ENCODE assay signal across 13 mouse cellular contexts in genomic region chr2:137419678-137420077, GRCm38 (mm10).
DNase-seq lines count a peak whose midpoint lies in the region; ATAC-seq lines count a peak whose summit lies in the region.
"Had no signal": no experiment of that assay in that cellular context is flagged by ENCODE, and none has a peak within 500 bp of the region (broad histone marks: within the 10 kb centered on the region; RNA-seq: fewer than 3 reads in every experiment).

No protein-coding gene starts in this region.

- no peak overlapping the region for H3K4me3 ChIP-seq in liver, embryonic 16.5 days (ENCODE audit: low read depth, low read length)
- no peak overlapping the region for H3K4me3 ChIP-seq in midbrain, embryonic 14.5 days (replicated peaks; ENCODE audit: low read depth, low read length)
- H3K4me3 ChIP-seq: embryonic facial prominence, embryonic 13.5 days; hindbrain, embryonic 15.5 days; limb, embryonic 15.5 days had no signal

- WGBS in liver, embryonic 16.5 days (ENCODE audit: insufficient replicate concordance), result 34% methylated on average over 4 of the region's 4 CpGs
- WGBS in midbrain, embryonic 14.5 days, result 76% methylated on average over 4 of the region's 4 CpGs

- H3K4me2 ChIP-seq in liver, embryonic 16.5 days (ENCODE audit: low read depth, low read length), result no peak overlapping the region
- no peak overlapping the region for H3K4me2 ChIP-seq in midbrain, embryonic 14.5 days (ENCODE audit: low read length)
- H3K4me2 ChIP-seq: embryonic facial prominence, embryonic 13.5 days; hindbrain, embryonic 15.5 days; limb, embryonic 15.5 days; midbrain, embryonic 11.5 days had no signal

- H3K27me3 ChIP-seq in liver, embryonic 16.5 days (ENCODE audit: control insufficient read depth, insufficient read depth, low read depth, low read length), result no peaks in the 10 kb centered on the region
- H3K27me3 ChIP-seq in midbrain, embryonic 14.5 days (ENCODE audit: control insufficient read depth, insufficient read depth, low read length), result no peaks in the 10 kb centered on the region
- H3K27me3 ChIP-seq: embryonic facial prominence, embryonic 13.5 days; hindbrain, embryonic 15.5 days; limb, embryonic 15.5 days had no signal

- no peak overlapping the region for H3K27ac ChIP-seq in liver, embryonic 16.5 days (ENCODE audit: low read length)
- H3K27ac ChIP-seq in midbrain, embryonic 14.5 days (replicated peaks; ENCODE audit: low read depth, low read length), result no peak overlapping the region
- H3K27ac ChIP-seq: embryonic facial prominence, embryonic 13.5 days; hindbrain, embryonic 15.5 days; limb, embryonic 15.5 days had no signal

- no peaks in the 10 kb centered on the region for H3K9me3 ChIP-seq in liver, embryonic 16.5 days (replicated peaks; ENCODE audit: control insufficient read depth, low read length)
- H3K9me3 ChIP-seq in midbrain, embryonic 14.5 days (ENCODE audit: control insufficient read depth, low read length), result no peaks in the 10 kb centered on the region
- H3K9me3 ChIP-seq: embryonic facial prominence, embryonic 13.5 days; hindbrain, embryonic 15.5 days; limb, embryonic 15.5 days had no signal

- no peak overlapping the region for H3K9ac ChIP-seq in liver, embryonic 16.5 days (ENCODE audit: low read depth, low read length)
- no peak overlapping the region for H3K9ac ChIP-seq in midbrain, embryonic 14.5 days (replicated peaks; ENCODE audit: low read length)
- H3K9ac ChIP-seq: embryonic facial prominence, embryonic 13.5 days; forebrain, postnatal 0 days; hindbrain, embryonic 15.5 days; limb, embryonic 15.5 days had no signal

- peak; percentile 96 for DNase-seq in heart, adult 11 months
- peak; percentile 69 for DNase-seq in heart, adult 8-10 months (ENCODE audit: low spot score)
- DNase-seq in heart, postnatal 4 days, result peak; percentile 13
- DNase-seq in thymus, postnatal 36 days, result no peak
- DNase-seq in midbrain, embryonic 14.5 days, result no peak
- DNase-seq in spleen, adult 18-20 months, result no peak
- DNase-seq: cerebellum, adult 18-20 months; forebrain, postnatal 0 days had no signal

- H3K36me3 ChIP-seq in liver, embryonic 16.5 days (ENCODE audit: control insufficient read depth, insufficient read depth), result no peaks in the 10 kb centered on the region
- no peaks in the 10 kb centered on the region for H3K36me3 ChIP-seq in midbrain, embryonic 14.5 days (ENCODE audit: control insufficient read depth, insufficient read depth, low read length)
- H3K36me3 ChIP-seq: embryonic facial prominence, embryonic 13.5 days; hindbrain, embryonic 15.5 days; limb, embryonic 15.5 days had no signal

- H3K4me1 ChIP-seq in liver, embryonic 16.5 days (ENCODE audit: control insufficient read depth, low read depth, low read length), result no peaks in the 10 kb centered on the region
- 0 out of 2 replicates have a peak, but pooled peaks cover 3% of the 10 kb centered on the region for H3K4me1 ChIP-seq in midbrain, embryonic 14.5 days (ENCODE audit: control insufficient read depth, insufficient read depth, low read length)
- H3K4me1 ChIP-seq: embryonic facial prominence, embryonic 13.5 days; hindbrain, embryonic 15.5 days; limb, embryonic 15.5 days had no signal

- ATAC-seq in liver, embryonic 16.5 days (ENCODE audit: low read depth), result peak; percentile 47; the same call in 1 of the 2 replicates
- no peak for ATAC-seq in midbrain, embryonic 14.5 days (ENCODE audit: low FRiP score, low TSS enrichment)
- ATAC-seq: forebrain, postnatal 0 days had no signal

Comparison
In these comparisons a context has a peak if more than half of its experiments do, and no peak if none do; other contexts are left out.
1. DNase-seq: peak in heart, adult 11 months (single experiment), heart, adult 8-10 months (single experiment) and heart, postnatal 4 days (single experiment); none in thymus, postnatal 36 days (0 of 2), midbrain, embryonic 14.5 days (single experiment) and spleen, adult 18-20 months (0 of 2).